Mouse (Mus musculus) MEL-GATA-1-ER (cell line): Measurements from ENCODE around the gene Chaf1b.

Experiments
- DNase-seq: peaks from one replicate; pipeline ENCODE4 v3.0.0-alpha.2; 2012; ENCODE audit warnings: low read depth; ENCODE audit errors: extremely low read depth

Chaf1b gene

DNA sequence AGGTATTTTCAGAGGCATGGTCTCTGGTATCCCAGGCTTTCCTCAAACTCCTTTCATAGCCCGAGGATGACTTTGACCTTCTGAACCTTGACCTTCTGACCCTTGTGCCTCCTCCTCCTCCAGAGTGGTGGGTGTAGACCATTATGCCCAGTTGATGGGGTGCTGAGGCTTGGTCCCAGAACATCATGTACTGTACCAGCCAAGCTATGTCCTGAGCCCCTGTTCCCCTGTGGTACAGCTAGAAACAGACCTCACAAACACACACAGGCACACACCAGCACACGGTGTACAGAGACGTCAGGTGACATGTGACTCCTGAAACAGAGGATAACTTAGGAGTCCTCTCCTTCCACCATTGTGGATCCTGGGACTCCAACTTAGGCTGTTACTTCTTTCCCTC, 29.1 kb downstream of the Chaf1b start:
- no peak for DNase-seq

- DNase-seq = no peak
These were observed 30.3 kb downstream of the Chaf1b start for GRCm38 (mm10) chr16:93913881-93914576.

GRCm38 (mm10) chr16:93915338-93915849, 31.7 kb downstream of the Chaf1b start:
- DNase-seq = no peak

DNA sequence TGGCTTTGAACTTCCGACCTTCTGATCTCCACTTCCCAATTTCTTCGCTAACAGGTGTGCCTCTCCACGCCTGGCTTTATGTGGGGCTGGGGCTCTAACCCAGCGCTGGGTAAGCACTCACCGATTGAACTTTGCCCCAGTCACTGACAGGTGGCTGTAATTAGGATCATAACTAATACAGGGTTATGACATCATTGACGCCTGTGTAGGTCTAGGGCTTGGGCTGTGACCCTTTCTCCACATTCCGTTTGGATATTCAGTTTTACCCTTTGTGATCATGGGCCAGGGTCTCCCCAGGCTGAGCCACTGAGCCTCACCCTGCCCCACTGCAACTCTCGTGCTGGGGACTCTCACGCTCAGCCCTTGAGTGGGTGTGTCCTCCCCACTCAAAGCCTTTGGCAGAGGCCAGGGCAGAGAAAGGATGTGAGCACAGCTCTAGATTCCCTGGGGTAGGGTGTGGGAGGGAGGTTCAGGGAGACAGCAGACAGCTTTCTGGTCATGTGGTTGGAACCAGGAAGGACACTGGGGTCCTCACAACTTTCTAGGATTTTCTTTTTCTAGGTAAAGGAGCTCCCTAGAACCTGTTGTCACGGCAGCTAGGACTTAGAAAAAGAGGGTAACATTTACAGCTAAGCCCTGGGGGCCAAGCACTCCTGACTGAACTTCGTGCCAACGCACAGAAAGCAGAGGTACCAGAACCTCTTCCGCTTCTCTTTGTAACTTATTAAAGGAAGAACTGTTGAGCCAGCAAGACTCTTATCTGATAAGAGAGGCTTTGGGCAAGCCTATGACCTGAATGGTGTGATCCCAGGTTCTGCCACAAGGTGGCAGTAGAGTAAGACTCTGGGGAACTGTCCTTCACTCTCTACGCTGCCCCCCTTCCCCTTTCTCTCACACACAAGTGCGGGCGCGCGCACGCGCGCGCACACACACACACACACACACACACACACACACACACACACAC, 34.3 kb downstream of the Chaf1b start:
- peak; percentile 88 for DNase-seq

- no peak for DNase-seq
These were observed 35.0 kb downstream of the Chaf1b start for GRCm38 (mm10) chr16:93918679-93919060.

DNA sequence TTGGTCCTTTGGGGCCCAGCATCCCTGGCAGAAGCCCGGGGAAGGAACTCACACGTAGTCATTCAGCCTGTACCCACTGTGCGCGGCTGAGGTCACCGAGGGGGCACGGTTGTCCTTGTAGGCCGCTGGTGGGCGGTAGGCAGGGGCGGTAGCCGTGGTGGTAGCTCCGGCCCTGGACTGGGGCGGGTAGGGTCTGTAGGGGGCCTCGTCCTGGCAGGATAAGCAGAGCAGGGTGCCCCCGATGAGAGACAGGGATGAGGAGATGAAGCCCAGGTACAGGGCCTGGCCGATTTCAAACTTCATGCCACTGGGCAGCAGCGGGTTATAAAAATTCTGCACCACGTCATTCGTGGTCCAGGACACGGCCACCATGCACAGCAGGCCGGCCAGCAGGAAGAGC, 35.5 kb downstream of the Chaf1b start:
- no peak for DNase-seq

GRCm38 (mm10) chr16:93920673-93921072, 37.0 kb downstream of the Chaf1b start:
- DNase-seq = no peak

GRCm38 (mm10) chr16:93922835-93923389, 39.2 kb downstream of the Chaf1b start:
- DNase-seq = no peak

DNA sequence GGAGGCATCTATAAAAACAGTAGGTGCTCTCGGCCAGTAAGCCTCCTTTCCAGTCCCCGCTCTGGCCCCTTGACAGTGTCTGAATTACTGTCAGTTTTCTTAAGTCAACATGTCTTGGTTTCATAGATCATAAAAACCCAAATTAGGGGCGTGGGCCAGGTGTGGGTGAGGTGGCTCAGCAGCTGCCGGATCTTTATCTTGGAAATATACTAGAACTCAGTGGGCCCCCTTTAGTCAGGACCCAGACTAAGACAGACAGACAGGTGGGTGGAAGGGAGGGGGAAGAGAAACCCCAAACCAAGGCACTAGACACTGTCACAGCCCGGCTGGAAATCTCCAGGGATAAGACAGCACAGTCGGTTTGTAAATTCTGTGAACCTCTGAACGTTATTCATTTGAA, 40.1 kb downstream of the Chaf1b start:
- DNase-seq = no peak

GRCm38 (mm10) chr16:93925684-93926247, 42.1 kb downstream of the Chaf1b start:
- no peak for DNase-seq

DNA sequence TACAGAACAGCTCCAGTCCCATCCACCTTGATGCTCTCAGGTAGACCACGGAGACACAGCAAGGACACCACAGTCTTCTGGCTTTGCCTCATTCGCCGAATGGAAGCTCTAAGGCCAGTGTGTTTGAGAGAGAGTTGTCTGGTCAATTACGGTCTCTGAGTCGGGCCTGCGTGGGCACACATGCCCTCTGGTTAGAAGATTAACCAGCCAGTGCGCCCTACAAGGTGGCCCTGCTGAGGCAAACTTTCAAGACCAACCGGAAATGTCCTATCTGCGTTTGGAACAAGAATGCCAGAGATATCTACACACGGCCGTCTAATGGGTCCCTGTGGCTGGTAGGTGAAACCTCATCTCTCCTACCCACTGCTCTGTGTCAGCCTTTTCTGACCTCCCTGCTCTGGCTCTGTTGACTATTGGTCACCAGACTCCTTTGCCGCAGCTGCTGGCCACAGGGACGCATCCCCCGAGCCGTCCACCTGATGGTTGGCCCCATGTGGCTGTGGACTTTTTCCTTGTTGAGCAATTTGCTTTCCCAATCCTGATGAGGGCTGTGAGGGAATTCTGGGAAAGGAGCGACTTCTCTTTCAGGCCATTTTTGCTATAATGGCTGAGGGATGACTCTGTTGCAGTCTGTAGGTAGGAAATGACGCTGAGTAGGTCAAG, 45.8 kb downstream of the Chaf1b start:
- no peak for DNase-seq

DNA sequence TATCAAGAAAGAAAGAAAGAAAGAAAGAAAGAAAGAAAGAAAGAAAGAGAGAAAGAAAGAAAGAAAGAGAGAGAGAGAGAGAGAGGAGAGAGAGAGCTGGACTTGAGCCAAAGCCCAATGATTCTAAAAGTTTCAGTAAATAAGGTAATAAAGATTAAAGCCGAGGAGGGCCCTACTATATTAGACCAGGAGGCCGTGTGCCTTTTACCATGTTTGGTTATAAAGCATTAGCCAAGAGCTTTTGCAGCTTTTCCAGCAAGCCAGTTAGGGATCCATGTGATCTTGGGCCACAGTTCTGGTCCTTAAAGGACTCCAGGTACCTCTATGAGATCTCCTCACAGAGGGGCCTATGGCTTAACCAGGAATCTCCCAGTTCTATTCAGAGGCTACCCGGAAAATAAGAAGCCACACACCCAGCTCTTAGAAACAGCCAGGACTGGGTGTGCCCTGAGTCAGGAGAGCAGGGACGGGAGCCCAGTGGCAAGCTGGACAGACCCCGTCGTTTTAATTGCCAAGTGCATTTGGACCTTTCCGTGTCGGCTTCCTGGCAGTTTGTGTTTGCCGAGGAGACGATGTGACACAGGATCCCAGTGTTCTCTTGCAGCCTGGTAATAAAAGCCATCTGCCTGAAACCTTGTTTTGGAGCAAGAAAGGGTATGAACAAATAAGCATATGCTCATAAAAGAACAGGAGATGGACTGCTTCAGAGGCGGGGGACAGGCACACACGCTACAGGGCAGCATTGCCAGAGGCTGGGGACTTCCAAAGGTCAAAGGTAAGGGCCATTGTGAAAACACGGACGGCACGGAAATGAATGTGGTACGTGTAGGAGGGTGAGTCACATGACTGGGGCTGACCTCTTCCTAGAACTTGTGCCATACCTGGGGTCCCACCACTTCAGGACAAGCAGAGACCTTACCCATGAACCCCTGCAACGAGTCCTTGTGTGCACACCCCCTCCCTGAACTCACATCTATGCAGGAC, 48.8 kb downstream of the Chaf1b start:
- no peak for DNase-seq

- no peak for DNase-seq
These were observed 50.9 kb downstream of the Chaf1b start for GRCm38 (mm10) chr16:93934588-93934987.

DNA sequence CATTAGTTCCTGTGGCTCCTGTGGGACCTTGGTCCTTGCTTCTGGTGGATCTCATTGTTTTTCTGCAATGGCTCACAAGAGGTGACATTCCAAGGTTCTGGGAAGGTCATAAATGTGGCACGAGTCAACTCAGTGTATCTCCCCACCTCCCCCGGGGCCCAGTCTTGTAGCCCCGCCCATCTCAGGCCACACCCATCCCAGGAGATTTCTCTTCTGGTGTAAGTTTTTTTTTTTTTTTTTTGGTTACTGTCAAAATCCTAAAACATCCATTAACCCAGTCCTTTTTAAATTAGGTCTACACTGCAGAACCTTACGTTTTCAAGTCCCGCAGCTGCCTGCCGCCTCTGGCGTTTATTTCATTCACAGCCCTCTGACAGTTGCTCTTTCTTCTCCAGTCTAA, 51.3 kb downstream of the Chaf1b start:
- no peak for DNase-seq

- peak; percentile 56 for DNase-seq
These were observed 54.7 kb downstream of the Chaf1b start for GRCm38 (mm10) chr16:93938400-93938846.

GRCm38 (mm10) chr16:93939961-93940360, 56.3 kb downstream of the Chaf1b start:
- no peak for DNase-seq

GRCm38 (mm10) chr16:93941781-93942567, 58.3 kb downstream of the Chaf1b start:
- DNase-seq = no peak

GRCm38 (mm10) chr16:93942796-93943502, 59.2 kb downstream of the Chaf1b start:
- no peak for DNase-seq
